8 mouse cellular contexts compared by ENCODE assay signal in the genomic region with DNA sequence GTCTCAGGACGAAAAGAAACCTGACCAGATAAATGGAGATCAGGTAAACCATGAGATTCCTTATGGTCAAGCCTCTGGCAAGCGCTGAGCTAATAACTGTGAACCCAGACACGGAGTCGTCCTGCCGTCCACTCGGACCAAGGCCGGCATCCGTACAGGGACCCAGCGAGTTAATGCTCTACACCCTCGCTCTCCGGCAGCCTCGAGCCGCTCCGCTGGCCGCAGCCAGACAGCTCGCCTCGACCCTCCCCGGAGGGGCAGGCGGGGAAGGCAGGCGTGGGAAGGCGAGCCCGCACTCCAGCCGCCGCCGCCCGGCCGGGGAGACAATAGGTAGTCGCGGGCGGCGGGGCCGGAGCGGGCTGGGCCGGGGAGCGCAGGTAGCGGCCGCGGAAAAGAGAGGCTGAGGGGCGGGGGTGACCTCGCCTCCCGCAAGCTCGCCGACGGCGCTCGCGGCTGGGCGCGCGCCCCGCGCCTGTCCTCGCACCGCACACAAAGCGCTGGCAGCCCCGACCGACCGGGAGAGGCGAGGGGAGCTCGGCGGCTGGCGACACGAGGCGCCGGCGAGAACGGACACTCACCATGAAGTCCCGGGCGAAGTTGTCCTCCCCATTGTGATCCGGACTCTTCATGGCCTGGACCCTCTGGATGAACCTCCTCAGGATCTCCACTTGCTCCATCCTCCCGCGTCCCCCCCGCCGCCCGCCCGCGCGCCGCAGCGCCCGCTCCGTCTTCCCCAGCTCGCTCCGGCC. TPM values are rescaled to one million over a fixed set of nuclear protein-coding genes. Genes with fewer than 3 reads are reported as not detected.
DNase-seq lines count a peak whose midpoint lies in the region; ATAC-seq and TF ChIP-seq lines count a peak whose summit lies in the region.

No protein-coding gene starts in this region.

- H3K27me3 ChIP-seq in cerebellum, adult 2 months (ENCODE audit: control insufficient read depth, insufficient read depth, low read length), result no peaks in the 10 kb centered on the region
- H3K27me3 ChIP-seq in intestine, embryonic 14.5 days (replicated peaks; ENCODE audit: control insufficient read depth, insufficient read depth, low read length), result no peaks in the 10 kb centered on the region
- no peaks in the 10 kb centered on the region for H3K27me3 ChIP-seq in limb, embryonic 12.5 days
- no peaks in the 10 kb centered on the region for H3K27me3 ChIP-seq in midbrain, embryonic 15.5 days (replicated peaks)

- H3K9me3 ChIP-seq in intestine, embryonic 14.5 days (ENCODE audit: control insufficient read depth, low read length), result no peaks in the 10 kb centered on the region
- no peaks in the 10 kb centered on the region for H3K9me3 ChIP-seq in limb, embryonic 12.5 days
- H3K9me3 ChIP-seq in midbrain, embryonic 15.5 days, result no peaks in the 10 kb centered on the region

- intact Hi-C loops in gastrocnemius, postnatal 14 days (cut with DNase I; ENCODE audit: low total_unique reads), result no loop called here

- WGBS in cerebellum, adult 2 months, result under 1% methylated on average over 79 of the region's 84 CpGs
- WGBS in intestine, embryonic 14.5 days, result under 1% methylated on average over 63 of the region's 84 CpGs
- WGBS in limb, embryonic 12.5 days, result under 1% methylated on average over 70 of the region's 84 CpGs
- under 1% methylated on average over 75 of the region's 84 CpGs for WGBS in midbrain, embryonic 15.5 days

- no peaks in the 10 kb centered on the region for H3K36me3 ChIP-seq in intestine, embryonic 14.5 days (ENCODE audit: control insufficient read depth, insufficient read depth, low read length)
- no peaks in the 10 kb centered on the region for H3K36me3 ChIP-seq in limb, embryonic 12.5 days
- H3K36me3 ChIP-seq in midbrain, embryonic 15.5 days (replicated peaks), result no peaks in the 10 kb centered on the region

- H3K27ac ChIP-seq in cerebellum, adult 2 months (ENCODE audit: insufficient read depth, low read length), result peak overlapping the region; percentile 67
- peak overlapping the region; percentile 98 for H3K27ac ChIP-seq in intestine, embryonic 14.5 days (ENCODE audit: low read depth)
- peak overlapping the region; percentile 99 for H3K27ac ChIP-seq in limb, embryonic 12.5 days
- H3K27ac ChIP-seq in midbrain, embryonic 15.5 days, result peak overlapping the region; percentile 100

- peak overlapping the region; percentile 83 for H3K4me3 ChIP-seq in cerebellum, adult 2 months (replicated peaks; ENCODE audit: insufficient read depth, low read depth, low read length)
- peak overlapping the region; percentile 98 for H3K4me3 ChIP-seq in intestine, embryonic 14.5 days (ENCODE audit: low read depth, low read length)
- H3K4me3 ChIP-seq in limb, embryonic 12.5 days (replicated peaks), result peak overlapping the region; percentile 97
- H3K4me3 ChIP-seq in midbrain, embryonic 15.5 days, result peak overlapping the region; percentile 100

- peaks cover 3% of the 10 kb centered on the region; the same call in 1 of the 2 replicates for H3K4me1 ChIP-seq in cerebellum, adult 2 months (ENCODE audit: control insufficient read depth, insufficient read depth, low read length)
- H3K4me1 ChIP-seq in intestine, embryonic 14.5 days (replicated peaks; ENCODE audit: control insufficient read depth, insufficient read depth, low read length), result peaks cover 14% of the 10 kb centered on the region
- H3K4me1 ChIP-seq in limb, embryonic 12.5 days (replicated peaks), result peaks cover 7% of the 10 kb centered on the region
- peaks cover 23% of the 10 kb centered on the region for H3K4me1 ChIP-seq in midbrain, embryonic 15.5 days

- no peak for DNase-seq in cerebellum, adult 2 months
- no peak for DNase-seq in cerebellum, adult 11 months
- DNase-seq in cerebellum, postnatal 10 days, result peak; percentile 67 to 72
- peak; percentile 55 for DNase-seq in gastrocnemius, postnatal 14 days
- peak; percentile 84 for DNase-seq in intestine, embryonic 14.5 days (ENCODE audit: low spot score)
- peak; percentile 30 to 33 for DNase-seq in spleen, postnatal 36 days (ENCODE audit: low spot score in 2 of 2)

- H3K4me2 ChIP-seq in intestine, embryonic 14.5 days (ENCODE audit: low read length), result peak overlapping the region; percentile 53
- peak overlapping the region; percentile 65 for H3K4me2 ChIP-seq in limb, embryonic 12.5 days
- peak overlapping the region; percentile 70 for H3K4me2 ChIP-seq in midbrain, embryonic 15.5 days

- TF ChIP-seq POLR2A in cerebellum, adult 2 months (IDR thresholded peaks at IDR 0.05; ENCODE audit: borderline replicate concordance, insufficient read depth, low read length), result no peak

- no peak for TF ChIP-seq CTCF in cerebellum, adult 2 months (IDR thresholded peaks at IDR 0.05; ENCODE audit: borderline replicate concordance, insufficient read depth, low read depth, low read length)

- peak; percentile 62 for ATAC-seq in intestine, embryonic 14.5 days (replicated peaks; ENCODE audit: low FRiP score, low TSS enrichment, low read depth)
- peak; percentile 5 for ATAC-seq in limb, embryonic 12.5 days (ENCODE audit: insufficient number of reproducible peaks, insufficient read depth, low FRiP score, low TSS enrichment, low read depth)
- ATAC-seq in midbrain, embryonic 15.5 days (replicated peaks), result peak; percentile 44

- peak overlapping the region; percentile 95 for H3K9ac ChIP-seq in intestine, embryonic 14.5 days (ENCODE audit: low read length)
- peak overlapping the region; percentile 95 for H3K9ac ChIP-seq in limb, embryonic 12.5 days (replicated peaks)
- peak overlapping the region; percentile 100 for H3K9ac ChIP-seq in midbrain, embryonic 15.5 days

RNA-seq across cellular contexts. Expression of gene Ptpn12, which starts 0.5 kb away (rescaled TPM):
- 48.5 and 52.1 TPM in 2 replicates for polyA plus RNA-seq in cerebellum, adult 2 months (2012; rRNA removed)
- 10 to 100 TPM; 19.6 to 21.2 TPM for total RNA-seq in gastrocnemius, postnatal 14 days (2021)
- 22.1 and 24.7 TPM in 2 replicates for polyA plus RNA-seq in intestine, embryonic 14.5 days (2014; fragmentation: Nextera tagmentation; extraction: Ambion mirVana)
- 25.5 and 26.7 TPM in 2 replicates for polyA plus RNA-seq in limb, embryonic 12.5 days (2016; fragmentation: Nextera tagmentation; extraction: Ambion mirVana)
- 22.8 and 25.7 TPM in 2 replicates for polyA plus RNA-seq in midbrain, embryonic 15.5 days (2015; fragmentation: Nextera tagmentation; extraction: Ambion mirVana)

Comparison
In these comparisons a context has a peak if more than half of its experiments do, and no peak if none do; other contexts are left out.
1. DNase-seq: peak in cerebellum, postnatal 10 days (2 of 2), gastrocnemius, postnatal 14 days (single experiment), intestine, embryonic 14.5 days (single experiment) and spleen, postnatal 36 days (2 of 2); none in cerebellum, adult 2 months (0 of 2) and cerebellum, adult 11 months (single experiment).
2. ATAC-seq: peak in every context shown above with its lines; median percentile 62 in intestine, embryonic 14.5 days; 44 in midbrain, embryonic 15.5 days; 5 in limb, embryonic 12.5 days.
3. Peak in every context shown above with its lines, with median percentiles within 50 percentile points of each other: H3K27ac ChIP-seq, H3K4me3 ChIP-seq, H3K4me2 ChIP-seq and H3K9ac ChIP-seq.